Mouse (Mus musculus) midbrain, embryonic 13.5 days (tissue): ENCODE data around the gene Rai1. TPM values are rescaled to one million over a fixed set of nuclear protein-coding genes. Genes with fewer than 3 reads are reported as not detected.
A peak's percentile ranks its signal among the peaks of the same experiment; 100 is the strongest.

Source experiments
- ATAC-seq: fragments of 200-750 bp; cut with Nextera tagmentation; 2 replicates; pipeline ENCODE4 v1.8.0; 2017; ENCODE audit warnings: mild to moderate bottlenecking, moderate TSS enrichment, moderate library complexity
- H3K27ac ChIP-seq: fragments of 300-500 bp; sonication (generic); 2 replicates; pipeline ENCODE4 v1.5.1; 2015; ENCODE audit warnings: inconsistent platforms, mild to moderate bottlenecking, moderate library complexity
- H3K27me3 ChIP-seq: fragments of 300-500 bp; sonication (generic); 2 replicates; pipeline ENCODE4 v1.6.1; 2015; ENCODE audit warnings: mild to moderate bottlenecking, inconsistent platforms
- H3K36me3 ChIP-seq: fragments of 300-500 bp; sonication (generic); 2 replicates; pipeline ENCODE4 v1.6.1; 2015; ENCODE audit warnings: mild to moderate bottlenecking, inconsistent platforms
- H3K4me1 ChIP-seq: fragments of 300-500 bp; sonication (generic); replicated peaks from 2 replicates; pipeline ENCODE4 v1.6.1; 2015; ENCODE audit warnings: inconsistent platforms
- H3K4me2 ChIP-seq: fragments of 300-500 bp; sonication (generic); replicated peaks from 2 replicates; pipeline ENCODE4 v1.6.1; 2015; ENCODE audit warnings: moderate library complexity, mild to moderate bottlenecking, inconsistent platforms
- H3K4me3 ChIP-seq: fragments of 300-500 bp; sonication (generic); replicated peaks from 2 replicates; pipeline ENCODE4 v1.5.1; 2015; ENCODE audit warnings: mild to moderate bottlenecking, inconsistent platforms
- H3K9ac ChIP-seq: fragments of 300-500 bp; sonication (generic); replicated peaks from 2 replicates; pipeline ENCODE4 v1.6.1; 2015; ENCODE audit warnings: mild to moderate bottlenecking, inconsistent platforms
- H3K9me3 ChIP-seq: fragments of 300-500 bp; sonication (generic); 2 replicates; pipeline ENCODE4 v1.6.1; 2016; ENCODE audit warnings: mild to moderate bottlenecking, inconsistent platforms
- WGBS: fragments of 180-500 bp; shearing (Covaris S2); methylation state at CpG from one replicate; pipeline ENCODE4 v1.1.7; 2015; 5-methylcytosine and 5-hydroxymethylcytosine counted together
- microRNA-seq: library from miRNA; unstranded; fragments of <30 nt; microRNA quantifications from one replicate; pipeline ENCODE4, GENCODE M21; 2016
- polyA plus RNA-seq: library from polyadenylated mRNA; unstranded; fragments of >200 nt; fragmentation: Nextera tagmentation; extraction: Ambion mirVana; gene quantifications from 2 replicates; pipeline ENCODE4 v1.2.1, GENCODE M21; 2015

Rai1 gene
- polyA plus RNA-seq, 1 experiment from 2014 or later, result 32.7 TPM

DNA sequence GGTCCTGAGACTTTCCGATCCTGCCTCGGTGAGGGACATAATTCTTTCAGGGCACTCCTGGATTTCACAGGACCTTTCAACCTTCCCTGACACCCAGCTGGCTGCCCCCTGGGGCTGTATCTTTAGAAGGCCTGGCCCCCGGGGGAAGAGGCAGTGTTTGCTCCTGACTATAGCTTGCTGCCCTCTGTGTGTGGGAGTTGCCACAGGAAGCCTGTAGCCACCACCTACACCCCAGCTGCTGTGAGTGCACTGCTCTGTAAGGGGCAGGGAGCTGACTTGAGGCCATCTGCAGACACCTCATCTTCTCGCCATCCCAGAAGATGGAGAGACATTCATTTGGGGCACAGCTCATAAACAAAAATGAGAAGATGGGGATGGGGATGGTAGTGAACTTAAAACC lies 127.1 kb downstream of the Rai1 start:
- ATAC-seq, result no peak
- Histone ChIP-seq H3K9ac (0 out of 2 replicates have a peak overlapping the region, but pooled peaks have one; percentile 19), H3K4me2 (no peak overlapping the region), H3K27me3 (no peaks in the 10 kb centered on the region), H3K36me3 (peaks cover 33% of the 10 kb centered on the region), H3K4me1 (peaks cover 23% of the 10 kb centered on the region), H3K4me3 (no peak overlapping the region), H3K27ac (no peak overlapping the region), H3K9me3 (no peaks in the 10 kb centered on the region)
- 42% methylated on average over 4 of the region's 4 CpGs for WGBS

- Histone ChIP-seq H3K36me3 (peaks cover 38% of the 10 kb centered on the region), H3K27me3 (no peaks in the 10 kb centered on the region), H3K4me1 (peaks cover 23% of the 10 kb centered on the region), H3K27ac (no peak overlapping the region), H3K9me3 (no peaks in the 10 kb centered on the region), H3K4me3 (no peak overlapping the region), H3K9ac (no peak overlapping the region), H3K4me2 (no peak overlapping the region)
- WGBS, result 82% methylated on average over 14 of the region's 14 CpGs
- no peak for ATAC-seq
Measured at GRCm38 (mm10) chr11:60232441-60233058, 127.7 kb downstream of the Rai1 start.

DNA sequence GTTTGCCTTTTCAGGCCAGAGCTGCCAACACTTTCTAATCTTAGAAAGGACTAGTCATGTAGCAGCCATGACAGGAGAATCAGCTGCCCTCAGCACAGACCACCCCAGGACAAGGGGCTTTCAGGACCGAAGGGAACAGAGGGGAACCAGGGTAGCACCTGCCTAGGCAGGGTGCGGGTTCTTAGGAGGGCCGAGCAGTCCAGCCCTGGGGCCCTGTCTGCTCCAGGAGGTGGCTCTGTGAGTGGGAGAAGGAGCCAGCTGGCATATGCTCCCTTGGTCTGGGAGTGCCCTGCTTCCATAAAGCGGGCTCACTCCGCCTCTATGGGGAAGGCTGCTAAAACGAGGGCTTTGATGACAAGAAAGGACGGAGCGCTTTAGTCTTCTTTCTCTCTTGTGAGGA lies 128.4 kb downstream of the Rai1 start:
- H3K27me3 ChIP-seq, result no peaks in the 10 kb centered on the region
- no peak overlapping the region for H3K4me2 ChIP-seq
- ATAC-seq, result peak; percentile 49; the same call in 1 of the 2 replicates
- H3K4me1 ChIP-seq, result peaks cover 23% of the 10 kb centered on the region
- peak overlapping the region; percentile 44 for H3K27ac ChIP-seq
- H3K36me3 ChIP-seq, result peaks cover 41% of the 10 kb centered on the region
- H3K9me3 ChIP-seq, result no peaks in the 10 kb centered on the region
- H3K9ac ChIP-seq, result no peak overlapping the region; the same call in 1 of the 2 replicates
- WGBS, result 62% methylated on average over 8 of the region's 8 CpGs
- H3K4me3 ChIP-seq, result no peak overlapping the region

- peaks cover 23% of the 10 kb centered on the region for H3K4me1 ChIP-seq
- no peaks in the 10 kb centered on the region for H3K9me3 ChIP-seq
- WGBS, result 89% methylated on average over 5 of the region's 5 CpGs
- H3K9ac ChIP-seq, result no peak overlapping the region
- ATAC-seq, result no peak
- H3K27ac ChIP-seq, result no peak overlapping the region
- no peak overlapping the region for H3K4me3 ChIP-seq
- no peak overlapping the region for H3K4me2 ChIP-seq
- no peaks in the 10 kb centered on the region for H3K27me3 ChIP-seq
- H3K36me3 ChIP-seq, result peaks cover 30% of the 10 kb centered on the region
Measured at GRCm38 (mm10) chr11:60235351-60235750, 130.5 kb downstream of the Rai1 start.

GRCm38 (mm10) chr11:60240509-60240908 lies 135.7 kb downstream of the Rai1 start:
- H3K27me3 ChIP-seq, result no peaks in the 10 kb centered on the region
- no peaks in the 10 kb centered on the region for H3K9me3 ChIP-seq
- no peak overlapping the region for H3K9ac ChIP-seq
- no peak for ATAC-seq
- H3K4me1 ChIP-seq, result no peaks in the 10 kb centered on the region
- H3K4me3 ChIP-seq, result no peak overlapping the region
- 93% methylated on average over 4 of the region's 4 CpGs for WGBS
- peaks cover 56% of the 10 kb centered on the region for H3K36me3 ChIP-seq
- no peak overlapping the region for H3K4me2 ChIP-seq
- H3K27ac ChIP-seq, result no peak overlapping the region

DNA sequence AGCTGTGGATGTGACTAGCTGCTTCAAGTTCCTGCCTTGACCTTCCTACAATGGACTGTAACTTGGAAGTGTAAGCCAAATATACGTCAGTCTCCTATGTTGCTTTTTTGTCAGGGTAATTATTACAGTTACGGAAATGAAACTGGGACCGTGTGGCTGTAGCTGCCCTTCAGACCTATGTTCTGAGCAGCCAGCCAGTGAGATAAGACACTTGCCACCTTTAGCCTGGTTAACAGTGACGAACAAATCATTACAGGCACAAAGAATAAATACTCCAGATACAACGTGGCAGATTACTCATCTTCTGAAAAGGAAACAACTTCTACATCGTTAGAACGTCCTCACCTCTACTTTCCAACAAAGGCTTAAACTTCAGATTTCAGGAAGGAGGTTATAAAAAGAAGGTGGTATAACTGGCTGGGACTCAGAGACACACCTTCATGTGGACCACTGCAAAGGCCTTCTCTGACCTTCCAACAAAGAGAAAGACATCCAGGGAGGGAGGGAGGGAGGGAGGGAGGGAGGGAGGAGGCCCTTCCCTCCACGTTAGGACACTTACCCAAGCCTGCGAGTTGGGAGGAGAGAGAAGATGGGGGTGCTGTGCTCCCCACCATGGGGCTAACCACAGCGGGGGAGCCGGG lies 139.8 kb downstream of the Rai1 start:
- Histone ChIP-seq H3K9ac (no peak overlapping the region), H3K4me3 (no peak overlapping the region), H3K4me2 (no peak overlapping the region), H3K9me3 (no peaks in the 10 kb centered on the region), H3K4me1 (peaks cover 16% of the 10 kb centered on the region), H3K27ac (no peak overlapping the region), H3K27me3 (no peaks in the 10 kb centered on the region), H3K36me3 (peaks cover 39% of the 10 kb centered on the region)
- ATAC-seq, result no peak
- WGBS, result 71% methylated on average over 11 of the region's 11 CpGs

- no peak overlapping the region for H3K9ac ChIP-seq
- no peak for ATAC-seq
- H3K4me2 ChIP-seq, result no peak overlapping the region
- H3K27me3 ChIP-seq, result no peaks in the 10 kb centered on the region
- no peak overlapping the region for H3K4me3 ChIP-seq
- H3K9me3 ChIP-seq, result peaks cover 3% of the 10 kb centered on the region; the same call in 1 of the 2 replicates
- H3K4me1 ChIP-seq, result peaks cover 16% of the 10 kb centered on the region
- no peak overlapping the region for H3K27ac ChIP-seq
- peaks cover 33% of the 10 kb centered on the region for H3K36me3 ChIP-seq
Measured at GRCm38 (mm10) chr11:60246077-60246476, 141.3 kb downstream of the Rai1 start.

GRCm38 (mm10) chr11:60247753-60248550 lies 143.1 kb downstream of the Rai1 start:
- 58% methylated on average over 5 of the region's 5 CpGs for WGBS
- H3K4me2 ChIP-seq, result no peak overlapping the region
- no peak overlapping the region for H3K9ac ChIP-seq
- peaks cover 26% of the 10 kb centered on the region; the same call in 1 of the 2 replicates for H3K36me3 ChIP-seq
- H3K4me1 ChIP-seq, result peaks cover 16% of the 10 kb centered on the region
- no peak for ATAC-seq
- peaks cover 3% of the 10 kb centered on the region; the same call in 1 of the 2 replicates for H3K9me3 ChIP-seq
- H3K4me3 ChIP-seq, result no peak overlapping the region
- no peaks in the 10 kb centered on the region for H3K27me3 ChIP-seq
- H3K27ac ChIP-seq, result peak overlapping the region; percentile 72

Small RNAs within 50 kb of the gene (microRNA-seq; reads per million reads assigned to microRNA genes)
- gene Mir6921 (not detected), gene Mir6922 (not detected)

Other genes starting within 250 kb of the Rai1 start
- 34.1 and 34.9 TPM in 2 replicates for gene Med9, start 156.8 kb upstream of the Rai1 start, polyA plus RNA-seq
- gene Rasd1, start 140.1 kb upstream of the Rai1 start, polyA plus RNA-seq, result 0.72 and 1.3 TPM in 2 replicates
- 5.6 and 6.9 TPM in 2 replicates for gene Pemt, start 58.5 kb upstream of the Rai1 start, polyA plus RNA-seq
- 38.5 and 46.0 TPM in 2 replicates for gene Srebf1, start 117.6 kb downstream of the Rai1 start, polyA plus RNA-seq
- gene Tom1l2, start 247.9 kb downstream of the Rai1 start, polyA plus RNA-seq, result 47.8 and 50.1 TPM in 2 replicates
- gene Drc3, start 248.3 kb downstream of the Rai1 start, polyA plus RNA-seq, result 4.3 and 5.1 TPM in 2 replicates